ENCODE assay signal across 9 mouse cellular contexts in genomic region chr14:73476361-73476934, GRCm38 (mm10). TPM values are rescaled to one million over a fixed set of nuclear protein-coding genes. Genes with fewer than 3 reads are reported as not detected.
DNase-seq lines count a peak whose midpoint lies in the region; ATAC-seq and TF ChIP-seq lines count a peak whose summit lies in the region.
"Had no signal": no experiment of that assay in that cellular context is flagged by ENCODE, and none has a peak within 500 bp of the region (broad histone marks: within the 10 kb centered on the region; RNA-seq: fewer than 3 reads in every experiment).

No protein-coding gene starts in this region.

- peak; percentile 78 for ATAC-seq in hindbrain, embryonic 12.5 days (ENCODE audit: low FRiP score)
- no peak for ATAC-seq in neural tube, embryonic 15.5 days (ENCODE audit: low FRiP score)
- ATAC-seq: intestine, embryonic 15.5 days had no signal

- H3K9ac ChIP-seq in hindbrain, embryonic 12.5 days = no peak overlapping the region
- H3K9ac ChIP-seq in neural tube, embryonic 15.5 days (replicated peaks) = no peak overlapping the region
- H3K9ac ChIP-seq: intestine, embryonic 15.5 days had no signal

- no peak overlapping the region for H3ac ChIP-seq in myocyte (ENCODE audit: control insufficient read depth, insufficient read length)

- peak; percentile 34 to 42 for DNase-seq in cerebellum, postnatal 10 days
- DNase-seq in cerebellum, adult 11 months = no peak
- DNase-seq in layer of hippocampus, adult 9-11 months = peak; percentile 47
- DNase-seq in layer of hippocampus, postnatal 25 days (ENCODE audit: extremely low spot score in 1 of 2, low spot score in 1 of 2) = no peak
- DNase-seq in left cerebral cortex, adult 11 months (ENCODE audit: low spot score) = no peak

- H3K27me3 ChIP-seq in hindbrain, embryonic 12.5 days = no peaks in the 10 kb centered on the region
- no peaks in the 10 kb centered on the region for H3K27me3 ChIP-seq in myocyte (ENCODE audit: control insufficient read depth, insufficient read depth, insufficient read length)
- H3K27me3 ChIP-seq in neural tube, embryonic 15.5 days (replicated peaks) = no peaks in the 10 kb centered on the region
- H3K27me3 ChIP-seq: intestine, embryonic 15.5 days had no signal

- H3K79me2 ChIP-seq in myocyte (ENCODE audit: control insufficient read depth, insufficient read depth) = no peaks in the 10 kb centered on the region

- no peaks in the 10 kb centered on the region for H3K9me3 ChIP-seq in hindbrain, embryonic 12.5 days (replicated peaks)
- no peaks in the 10 kb centered on the region for H3K9me3 ChIP-seq in neural tube, embryonic 15.5 days (replicated peaks)
- H3K9me3 ChIP-seq: intestine, embryonic 15.5 days had no signal

- no peak overlapping the region for H3K4me2 ChIP-seq in hindbrain, embryonic 12.5 days (replicated peaks)
- H3K4me2 ChIP-seq in myocyte (ENCODE audit: low read depth) = no peak overlapping the region
- H3K4me2 ChIP-seq in neural tube, embryonic 15.5 days = no peak overlapping the region
- H3K4me2 ChIP-seq: intestine, embryonic 15.5 days had no signal

- H3K27ac ChIP-seq in hindbrain, embryonic 12.5 days = no peak overlapping the region
- no peak overlapping the region for H3K27ac ChIP-seq in neural tube, embryonic 15.5 days (replicated peaks)
- H3K27ac ChIP-seq: intestine, embryonic 15.5 days had no signal

- peaks cover 16% of the 10 kb centered on the region for H3K4me1 ChIP-seq in hindbrain, embryonic 12.5 days
- H3K4me1 ChIP-seq in neural tube, embryonic 15.5 days = peaks cover 20% of the 10 kb centered on the region
- H3K4me1 ChIP-seq: intestine, embryonic 15.5 days had no signal

- no peak overlapping the region for H3K4me3 ChIP-seq in hindbrain, embryonic 12.5 days
- H3K4me3 ChIP-seq in myocyte = no peak overlapping the region
- H3K4me3 ChIP-seq in neural tube, embryonic 15.5 days (replicated peaks) = no peak overlapping the region
- H3K4me3 ChIP-seq: intestine, embryonic 15.5 days had no signal

- no peak for TF ChIP-seq POLR2A in myocyte (IDR thresholded peaks at IDR 0.05; ENCODE audit: insufficient read length, low read depth)

- H3K36me3 ChIP-seq in hindbrain, embryonic 12.5 days = no peaks in the 10 kb centered on the region
- no peaks in the 10 kb centered on the region for H3K36me3 ChIP-seq in myocyte (ENCODE audit: control insufficient read depth, insufficient read depth)
- no peaks in the 10 kb centered on the region for H3K36me3 ChIP-seq in neural tube, embryonic 15.5 days
- H3K36me3 ChIP-seq: intestine, embryonic 15.5 days had no signal

- 66% methylated on average over 8 of the region's 8 CpGs for WGBS in hindbrain, embryonic 12.5 days
- WGBS in neural tube, embryonic 15.5 days = 74% methylated on average over 8 of the region's 8 CpGs

TF ChIP-seq in myocyte, 11 proteins besides CTCF, POLR2A, EP300 and RAD21:
- TF ChIP-seq SRF (IDR thresholded peaks at IDR 0.05; ENCODE audit: control insufficient read depth, insufficient read length, low read depth) (no peak), MYOD1 (IDR thresholded peaks at IDR 0.05; ENCODE audit: control insufficient read depth in 1 of 3, insufficient read length in 2 of 3, low read depth in 2 of 3) (peak in 2 of 3 experiments; percentile 46 to 69), E2F4 (IDR thresholded peaks at IDR 0.05; ENCODE audit: insufficient read depth) (no peak), MYOG (IDR thresholded peaks at IDR 0.05; ENCODE audit: control insufficient read depth in 1 of 3, insufficient read depth in 1 of 3, insufficient read length in 2 of 3, low read depth in 2 of 3) (peak in 1 of 3 experiments; percentile 57)
TF ChIP-seq in myocyte: peak in this region for 2.

RNA-seq across cellular contexts. Expression of gene Med4, which starts 33.4 kb away (rescaled TPM):
- total RNA-seq in layer of hippocampus, postnatal 25 days (2021) = 10 to 100 TPM; 29.0 to 31.8 TPM
- polyA plus RNA-seq in hindbrain, embryonic 12.5 days (2016; fragmentation: Nextera tagmentation; extraction: Ambion mirVana) = 81.8 and 90.3 TPM in 2 replicates
- polyA plus RNA-seq in myocyte (2012; fragmentation: generic; extraction: Trizol) = 18.9 TPM
- polyA plus RNA-seq in neural tube, embryonic 15.5 days (2015; fragmentation: Nextera tagmentation; extraction: Ambion mirVana) = 79.9 and 81.6 TPM in 2 replicates

RNA-seq across cellular contexts. Expression of gene Sucla2, which starts 48.7 kb away (rescaled TPM):
- total RNA-seq in layer of hippocampus, postnatal 25 days (2021) = 100 to 1,000 TPM; 153 to 160 TPM
- 103 and 104 TPM in 2 replicates for polyA plus RNA-seq in hindbrain, embryonic 12.5 days (2016; fragmentation: Nextera tagmentation; extraction: Ambion mirVana)
- polyA plus RNA-seq in myocyte (2012; fragmentation: generic; extraction: Trizol) = 59.5 TPM
- polyA plus RNA-seq in neural tube, embryonic 15.5 days (2015; fragmentation: Nextera tagmentation; extraction: Ambion mirVana) = 139 and 140 TPM in 2 replicates

Comparison
In these comparisons a context has a peak if more than half of its experiments do, and no peak if none do; other contexts are left out.
1. DNase-seq: peak in cerebellum, postnatal 10 days (2 of 2) and layer of hippocampus, adult 9-11 months (single experiment); none in cerebellum, adult 11 months (single experiment), layer of hippocampus, postnatal 25 days (0 of 2) and left cerebral cortex, adult 11 months (single experiment).